Mouse (Mus musculus) midbrain, postnatal 0 days (tissue): Measurements from ENCODE around the gene Gm20388. TPM values are rescaled to one million over a fixed set of nuclear protein-coding genes. Genes with fewer than 3 reads are reported as not detected.

Source experiments
- ATAC-seq: fragments of 200-750 bp; cut with Nextera tagmentation; 2 replicates; pipeline ENCODE4 v1.8.0; 2017; ENCODE audit warnings: moderate number of reproducible peaks, mild to moderate bottlenecking, moderate TSS enrichment, moderate library complexity; ENCODE audit not compliant: low FRiP score
- DNase-seq: peaks from one replicate; pipeline ENCODE4 v3.0.0-alpha.2; 2015; ENCODE audit warnings: low spot score
- H3K27ac ChIP-seq: fragments of 300-500 bp; sonication (generic); 2 replicates; pipeline ENCODE4 v1.5.1; 2014; ENCODE audit warnings: low read depth, mild to moderate bottlenecking, low read length, mixed read lengths
- H3K27me3 ChIP-seq: fragments of 300-500 bp; sonication (generic); 2 replicates; pipeline ENCODE4 v1.6.1; 2014; ENCODE audit warnings: low read length, control low read depth, mixed read lengths; ENCODE audit not compliant: insufficient read depth
- H3K36me3 ChIP-seq: fragments of 300-500 bp; sonication (generic); 2 replicates; pipeline ENCODE4 v1.6.1; 2014; ENCODE audit warnings: low read length, control low read depth, mixed read lengths; ENCODE audit not compliant: insufficient read depth
- H3K4me1 ChIP-seq: fragments of 300-500 bp; sonication (generic); 2 replicates; pipeline ENCODE4 v1.6.1; 2014; ENCODE audit warnings: mild to moderate bottlenecking, control low read depth, antibody characterized with exemption, low read length, mixed read lengths; ENCODE audit not compliant: insufficient read depth
- H3K4me2 ChIP-seq: fragments of 300-500 bp; sonication (generic); 2 replicates; pipeline ENCODE4 v1.6.1; 2014; ENCODE audit warnings: low read depth, mild to moderate bottlenecking, low read length, mixed read lengths; ENCODE audit not compliant: poor library complexity, severe bottlenecking
- H3K4me3 ChIP-seq: fragments of 300-500 bp; sonication (generic); 2 replicates; pipeline ENCODE4 v1.5.1; 2014; ENCODE audit warnings: low read depth, mild to moderate bottlenecking, low read length, moderate library complexity
- H3K9ac ChIP-seq: fragments of 300-500 bp; sonication (generic); replicated peaks from 2 replicates; pipeline ENCODE4 v1.6.1; 2014; ENCODE audit warnings: mild to moderate bottlenecking, low read length, moderate library complexity, mixed read lengths; ENCODE audit not compliant: poor library complexity, severe bottlenecking
- H3K9me3 ChIP-seq: fragments of 300-500 bp; sonication (generic); 2 replicates; pipeline ENCODE4 v1.6.1; 2016; ENCODE audit warnings: low read length, control low read depth
- CTCF ChIP-seq: IDR thresholded peaks from 2 replicates; pipeline ENCODE4 v1.5.1; 2016; ENCODE audit warnings: antibody characterized with exemption, mild to moderate bottlenecking
- WGBS: fragments of 180-500 bp; shearing (Covaris S2); extraction: QIAGEN DNeasy Blood & Tissue Kit; methylation state at CpG from one replicate; pipeline ENCODE4 v1.1.7; 2014; 5-methylcytosine and 5-hydroxymethylcytosine counted together
- polyA plus RNA-seq: library from polyadenylated mRNA; unstranded; fragments of >200 nt; fragmentation: Nextera tagmentation; extraction: Ambion mirVana; gene quantifications from 2 replicates; pipeline ENCODE4 v1.2.1, GENCODE M21; 2015
- total RNA-seq: library from RNA; depleted of rRNA; stranded (reverse); fragments of >200 nt; gene quantifications from 2 replicates; pipeline ENCODE4 v1.2.3, GENCODE M21; 2014

Gm20388 gene
- total and polyA plus RNA-seq, 2 experiments from 2014 or later, result 74.2 TPM; not detected in 1

DNA sequence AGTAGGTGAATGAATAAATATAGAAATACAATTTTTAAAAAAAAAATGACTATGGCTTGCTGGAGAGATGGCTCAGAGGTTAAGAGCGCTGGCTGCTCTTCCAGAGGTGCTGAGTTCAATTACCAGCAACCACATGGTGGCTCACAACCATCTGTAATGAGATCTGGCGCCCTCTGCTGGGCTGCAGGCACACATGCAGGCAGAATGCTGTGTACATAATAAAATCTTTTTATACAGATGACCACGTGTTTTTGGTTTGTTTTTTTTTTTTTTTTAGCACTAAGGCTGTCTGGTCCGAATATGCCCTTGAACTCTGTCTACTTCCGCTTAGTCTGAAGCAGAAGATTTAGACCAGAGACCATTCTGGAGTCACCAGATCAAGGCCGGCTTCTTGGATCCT is 411.1 kb downstream of the Gm20388 start:
- no peak overlapping the region for H3K27ac ChIP-seq
- no peak overlapping the region for H3K4me3 ChIP-seq
- 54% methylated on average over 6 of the region's 6 CpGs for WGBS
- no peaks in the 10 kb centered on the region for H3K27me3 ChIP-seq
- no peak overlapping the region for H3K9ac ChIP-seq
- DNase-seq (no peak), ATAC-seq (no peak)
- peaks cover 9% of the 10 kb centered on the region; the same call in 1 of the 2 replicates for H3K4me1 ChIP-seq
- TF ChIP-seq CTCF, result peak; percentile 77
- H3K4me2 ChIP-seq, result no peak overlapping the region
- H3K36me3 ChIP-seq, result no peaks in the 10 kb centered on the region
- no peaks in the 10 kb centered on the region for H3K9me3 ChIP-seq

GRCm38 (mm10) chr8:120322956-120323448 is 412.4 kb downstream of the Gm20388 start:
- no peaks in the 10 kb centered on the region for H3K36me3 ChIP-seq
- H3K4me1 ChIP-seq, result peaks cover 9% of the 10 kb centered on the region; the same call in 1 of the 2 replicates
- no peak overlapping the region for H3K27ac ChIP-seq
- DNase-seq (peak; percentile 84), ATAC-seq (peak; percentile 39; the same call in 1 of the 2 replicates)
- TF ChIP-seq CTCF, result peak; percentile 15; the same call in 1 of the 2 replicates
- no peaks in the 10 kb centered on the region for H3K9me3 ChIP-seq
- H3K27me3 ChIP-seq, result no peaks in the 10 kb centered on the region
- WGBS, result 21% methylated on average over 20 of the region's 20 CpGs
- H3K9ac ChIP-seq, result no peak overlapping the region; the same call in 1 of the 2 replicates
- no peak overlapping the region for H3K4me3 ChIP-seq
- H3K4me2 ChIP-seq, result no peak overlapping the region

DNA sequence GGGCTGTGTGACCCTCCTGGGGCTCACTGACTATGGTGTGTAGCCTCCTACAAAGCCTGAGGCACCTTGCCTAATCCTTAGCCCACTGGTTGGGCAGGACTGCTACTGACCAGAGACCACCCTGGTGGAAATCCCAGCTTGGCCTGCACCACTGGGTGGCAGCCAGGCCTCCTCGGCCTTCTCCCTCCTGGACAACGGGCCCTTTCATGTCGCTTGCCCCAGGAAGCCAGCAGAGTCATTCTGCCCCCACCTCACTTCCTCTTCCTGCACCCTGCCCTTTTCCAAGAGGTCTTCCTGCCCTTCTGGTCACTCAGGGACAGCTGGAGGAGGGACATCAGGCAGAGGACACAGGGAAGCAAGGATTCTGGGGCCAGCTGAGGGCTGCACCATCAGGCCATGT is 413.9 kb downstream of the Gm20388 start:
- Histone ChIP-seq H3K36me3 (no peaks in the 10 kb centered on the region), H3K27ac (no peak overlapping the region), H3K4me1 (peaks cover 17% of the 10 kb centered on the region), H3K27me3 (no peaks in the 10 kb centered on the region), H3K9ac (no peak overlapping the region), H3K4me2 (no peak overlapping the region), H3K9me3 (no peaks in the 10 kb centered on the region), H3K4me3 (no peak overlapping the region)
- TF ChIP-seq CTCF, result no peak
- WGBS, result 49% methylated on average over 3 of the region's 3 CpGs
- DNase-seq (no peak), ATAC-seq (no peak)

DNA sequence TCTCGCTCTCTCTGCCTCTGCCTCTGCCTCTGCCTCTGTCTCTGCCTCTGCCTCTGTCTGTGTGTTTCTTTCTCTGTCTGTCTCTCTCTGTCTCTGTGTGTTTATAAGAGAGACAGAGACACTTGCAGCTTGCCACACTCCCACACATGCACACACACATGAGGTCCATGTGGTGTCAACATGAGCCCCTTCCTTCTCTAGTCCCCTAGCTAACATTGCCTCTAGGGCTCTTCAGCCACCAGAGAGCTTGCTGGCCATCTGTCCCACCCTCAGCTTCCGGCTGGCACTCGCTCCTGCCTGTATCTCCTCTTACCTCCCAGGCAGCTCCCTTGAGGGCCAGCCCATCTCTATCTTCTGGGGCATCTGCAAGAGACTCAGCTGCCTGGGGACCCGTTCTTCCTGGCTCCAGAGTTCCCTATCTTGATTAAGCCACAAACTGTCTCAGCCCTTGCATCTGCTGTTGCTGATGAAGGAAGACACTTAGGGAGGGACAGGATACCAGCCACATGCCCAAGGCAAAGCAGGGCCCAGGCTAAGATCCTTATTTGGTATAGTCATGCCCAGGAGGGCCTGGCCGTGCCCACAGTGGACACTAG is 414.6 kb downstream of the Gm20388 start:
- 67% methylated on average over 5 of the region's 5 CpGs for WGBS
- Histone ChIP-seq H3K4me1 (peaks cover 18% of the 10 kb centered on the region), H3K27me3 (no peaks in the 10 kb centered on the region), H3K36me3 (no peaks in the 10 kb centered on the region), H3K4me3 (no peak overlapping the region), H3K9ac (no peak overlapping the region), H3K27ac (no peak overlapping the region), H3K9me3 (no peaks in the 10 kb centered on the region), H3K4me2 (no peak overlapping the region)
- no peak for TF ChIP-seq CTCF
- DNase-seq, result no peak
- ATAC-seq, result no peak

- no peak for ATAC-seq
- H3K4me3 ChIP-seq, result no peak overlapping the region
- TF ChIP-seq CTCF, result peak; percentile 63
- 59% methylated on average over 3 of the region's 3 CpGs for WGBS
- peaks cover 18% of the 10 kb centered on the region for H3K4me1 ChIP-seq
- H3K9ac ChIP-seq, result no peak overlapping the region
- no peak for DNase-seq
- no peak overlapping the region for H3K4me2 ChIP-seq
- no peak overlapping the region for H3K27ac ChIP-seq
- no peaks in the 10 kb centered on the region for H3K36me3 ChIP-seq
- no peaks in the 10 kb centered on the region for H3K27me3 ChIP-seq
- H3K9me3 ChIP-seq, result no peaks in the 10 kb centered on the region
These were observed 416.5 kb downstream of the Gm20388 start for GRCm38 (mm10) chr8:120327131-120327554.

DNA sequence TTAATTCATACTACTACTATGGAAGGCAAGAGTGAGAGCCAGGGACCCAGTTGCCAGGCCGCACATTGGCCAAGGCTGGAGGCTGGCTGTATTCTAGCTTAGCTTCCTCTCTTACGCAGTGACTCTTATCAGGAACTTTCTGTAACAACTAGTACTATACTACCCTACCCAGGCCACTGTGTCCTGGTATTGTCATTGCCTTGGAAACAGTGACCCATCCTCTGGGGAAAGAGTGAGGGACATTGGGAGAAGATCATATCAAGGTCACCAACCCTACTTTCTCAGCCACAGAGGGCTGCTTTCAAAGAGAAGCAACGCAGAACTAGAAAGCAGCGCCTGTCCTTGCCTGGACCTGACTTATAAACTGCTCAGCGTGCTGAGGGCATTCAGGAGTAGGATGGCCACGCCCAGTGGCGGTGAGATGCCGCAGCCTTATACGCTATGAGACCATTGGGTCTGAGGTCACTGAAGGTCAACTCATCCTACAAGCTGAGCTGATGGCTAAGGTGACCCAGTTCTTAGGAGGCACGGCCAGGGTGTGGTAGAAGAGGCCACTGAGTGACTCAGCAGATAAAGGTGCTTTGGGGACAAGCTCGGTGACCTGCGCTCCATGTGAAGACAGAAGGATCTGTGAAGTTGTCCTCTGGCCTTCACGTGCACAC is 417.9 kb downstream of the Gm20388 start:
- ATAC-seq (no peak), DNase-seq (no peak)
- Histone ChIP-seq H3K9ac (no peak overlapping the region), H3K36me3 (no peaks in the 10 kb centered on the region), H3K4me3 (no peak overlapping the region), H3K4me2 (no peak overlapping the region), H3K27me3 (no peaks in the 10 kb centered on the region), H3K27ac (no peak overlapping the region), H3K9me3 (no peaks in the 10 kb centered on the region), H3K4me1 (peaks cover 10% of the 10 kb centered on the region)
- TF ChIP-seq CTCF, result no peak
- WGBS, result 92% methylated on average over 13 of the region's 13 CpGs
